Mouse (Mus musculus): ENCODE data around the gene Rpl23. TPM values are rescaled to one million over a fixed set of nuclear protein-coding genes. Genes with fewer than 3 reads are reported as not detected.
A peak's percentile ranks its signal among the peaks of the same experiment; 100 is the strongest.

Rpl23 gene
- 298 and 306 TPM in 2 replicates for polyA plus RNA-seq (2015; fragmentation: Nextera tagmentation; extraction: Ambion mirVana)

DNA sequence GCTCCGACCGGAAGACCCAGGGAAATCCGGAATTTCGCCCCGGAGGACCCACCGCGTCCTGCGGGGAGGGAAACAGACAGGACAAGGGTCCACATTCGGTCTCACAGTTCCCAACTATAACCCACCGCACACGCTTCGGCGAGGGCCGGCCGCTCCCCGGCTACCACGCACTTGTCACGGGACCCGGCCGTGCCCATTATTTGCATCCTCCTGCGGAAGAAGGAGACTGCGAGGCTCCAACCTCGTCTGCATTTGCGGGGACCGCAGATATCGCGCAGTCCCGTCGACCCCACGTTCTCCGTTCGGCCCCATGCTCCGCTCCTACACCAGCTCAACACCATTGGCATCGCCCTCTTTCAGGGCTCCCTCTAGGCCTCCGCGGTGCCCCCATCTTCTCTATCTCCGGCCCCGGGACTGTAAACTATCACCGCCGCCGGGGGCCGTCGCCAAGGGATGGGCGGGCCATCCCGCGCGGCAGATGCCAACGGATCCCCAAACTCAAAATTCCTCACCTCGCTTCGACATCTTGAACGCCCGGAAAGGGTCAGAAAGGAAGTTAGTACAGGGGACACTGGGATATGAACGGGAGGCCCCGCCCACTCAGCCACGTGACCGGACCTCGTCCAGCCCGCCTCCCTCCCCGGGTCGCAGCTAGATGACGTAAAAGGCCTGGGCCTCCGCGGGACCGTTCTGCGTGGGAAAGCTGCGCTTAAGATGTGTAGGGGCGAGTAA is at the start of gene Rpl23:
Gene Rpl23, minus strand, starts transcription at position 606 of the 732 bp plus-strand sequence.
- H3K27me3 ChIP-seq (replicated peaks; ENCODE audit: control insufficient read depth, insufficient read depth, low read length): no peaks in the 10 kb centered on the region

DNA sequence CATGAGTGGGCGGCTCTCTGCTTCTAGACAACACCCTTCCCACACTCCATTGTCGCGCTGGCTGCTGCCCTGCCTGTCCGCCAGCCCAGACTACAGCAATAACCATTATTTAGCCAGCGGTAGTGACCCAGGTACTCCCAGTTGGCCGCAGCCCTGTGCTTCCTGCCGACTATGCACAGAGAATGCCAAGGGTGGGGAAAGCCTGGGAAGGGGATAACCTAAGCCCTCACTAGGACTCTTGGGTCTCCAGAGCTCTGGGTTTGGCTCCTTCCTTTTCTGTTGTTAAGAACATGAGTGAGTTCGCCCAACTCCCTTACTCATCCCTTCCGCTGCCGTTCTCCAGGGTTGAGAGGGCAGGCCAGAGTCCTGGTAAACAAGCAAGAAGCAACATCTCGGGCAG is 49.8 kb upstream of the Rpl23 start:
- H3K4me1 ChIP-seq (replicated peaks; ENCODE audit: control insufficient read depth, insufficient read depth, low read length): no peaks in the 10 kb centered on the region
- WGBS: 87% methylated on average over 11 of the region's 11 CpGs
- no peak for ATAC-seq
- peaks cover 10% of the 10 kb centered on the region; the same call in 1 of the 2 replicates for H3K36me3 ChIP-seq (ENCODE audit: control insufficient read depth, insufficient read depth)
- no peaks in the 10 kb centered on the region for H3K9me3 ChIP-seq (ENCODE audit: control insufficient read depth, low read length)
- H3K9ac ChIP-seq (replicated peaks; ENCODE audit: low read depth, low read length): no peak overlapping the region
- H3K27me3 ChIP-seq (replicated peaks; ENCODE audit: control insufficient read depth, insufficient read depth, low read length): no peaks in the 10 kb centered on the region
- no peak overlapping the region for H3K4me3 ChIP-seq (replicated peaks; ENCODE audit: low read length)
- no peak overlapping the region for H3K27ac ChIP-seq (ENCODE audit: low read length)
- no peak overlapping the region for H3K4me2 ChIP-seq (ENCODE audit: low read length)

More for the DNA sequence above, at the start of gene Rpl23:
- H3K4me2 ChIP-seq (ENCODE audit: low read length): peak within 1 kb of the TSS; percentile 80
- H3K4me3 ChIP-seq (replicated peaks; ENCODE audit: low read length): peak within 1 kb of the TSS; percentile 94
- no peaks in the 10 kb centered on the region for H3K9me3 ChIP-seq (ENCODE audit: control insufficient read depth, low read length)
- H3K36me3 ChIP-seq (ENCODE audit: control insufficient read depth, insufficient read depth): peaks cover 28% of the 10 kb centered on the region
- peak within 1 kb of the TSS; percentile 96 for H3K9ac ChIP-seq (replicated peaks; ENCODE audit: low read depth, low read length)
- peaks cover 24% of the 10 kb centered on the region for H3K4me1 ChIP-seq (replicated peaks; ENCODE audit: control insufficient read depth, insufficient read depth, low read length)
- ATAC-seq: peak; percentile 94
- under 1% methylated on average over 60 of the region's 67 CpGs for WGBS
- peak within 1 kb of the TSS; percentile 91 for H3K27ac ChIP-seq (ENCODE audit: low read length)

DNA sequence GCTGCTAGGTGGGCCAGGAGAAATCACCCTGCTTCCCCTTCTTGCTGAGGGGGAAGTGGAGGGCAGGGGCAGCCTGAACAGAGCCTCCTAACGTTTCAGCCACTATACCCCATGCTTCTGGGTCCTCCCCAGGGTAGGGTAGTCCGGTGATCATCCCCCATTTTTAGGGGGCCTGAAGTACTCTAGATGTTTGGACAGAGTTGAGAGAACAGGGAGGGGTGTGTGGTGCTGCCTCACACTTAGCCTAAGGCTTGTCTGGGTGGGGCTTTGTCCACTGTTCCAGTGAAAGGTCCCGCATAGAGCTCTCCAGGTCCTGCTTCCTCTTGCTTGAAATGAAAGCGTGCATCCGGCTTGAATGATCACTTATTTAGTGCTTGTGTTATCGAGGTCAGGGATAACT is 48.3 kb upstream of the Rpl23 start:
- no peak for ATAC-seq
- WGBS: 89% methylated on average over 6 of the region's 6 CpGs
- Histone ChIP-seq H3K4me1 (replicated peaks; ENCODE audit: control insufficient read depth, insufficient read depth, low read length) (no peaks in the 10 kb centered on the region), H3K36me3 (ENCODE audit: control insufficient read depth, insufficient read depth) (peaks cover 15% of the 10 kb centered on the region; the same call in 1 of the 2 replicates), H3K27me3 (replicated peaks; ENCODE audit: control insufficient read depth, insufficient read depth, low read length) (no peaks in the 10 kb centered on the region), H3K4me2 (ENCODE audit: low read length) (no peak overlapping the region), H3K4me3 (replicated peaks; ENCODE audit: low read length) (no peak overlapping the region), H3K9ac (replicated peaks; ENCODE audit: low read depth, low read length) (no peak overlapping the region), H3K27ac (ENCODE audit: low read length) (no peak overlapping the region), H3K9me3 (ENCODE audit: control insufficient read depth, low read length) (no peaks in the 10 kb centered on the region)

DNA sequence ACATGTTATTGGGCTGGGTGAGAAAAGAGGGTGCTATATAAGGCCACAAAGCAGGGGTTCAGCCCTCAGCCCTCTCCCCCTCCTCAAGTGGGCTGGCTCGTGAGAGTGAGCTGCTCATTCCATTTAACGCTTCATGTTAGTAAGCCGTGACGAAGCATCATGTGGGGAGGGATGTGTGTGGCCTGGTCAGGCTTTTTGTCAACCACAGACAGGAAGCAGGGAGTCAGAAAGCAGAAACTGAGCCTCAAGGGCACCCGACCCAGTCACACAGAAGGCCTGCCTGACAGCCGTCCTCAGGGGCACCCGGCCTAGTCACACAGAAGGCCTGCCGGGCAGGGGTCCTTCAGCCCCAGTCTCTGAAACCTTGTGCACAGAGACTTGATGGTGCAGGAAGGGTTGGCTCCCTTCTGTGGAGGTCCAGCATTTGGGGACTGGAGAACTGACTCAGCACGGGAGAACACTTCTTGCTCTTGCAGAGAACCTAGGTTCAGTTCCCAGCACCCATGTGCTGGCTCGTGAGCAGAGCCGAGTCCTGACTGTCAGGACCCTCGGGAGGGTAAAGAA is 47.8 kb upstream of the Rpl23 start:
- no peak overlapping the region for H3K27ac ChIP-seq (ENCODE audit: low read length)
- no peak overlapping the region for H3K4me2 ChIP-seq (ENCODE audit: low read length)
- no peaks in the 10 kb centered on the region for H3K4me1 ChIP-seq (replicated peaks; ENCODE audit: control insufficient read depth, insufficient read depth, low read length)
- peaks cover 17% of the 10 kb centered on the region; the same call in 1 of the 2 replicates for H3K36me3 ChIP-seq (ENCODE audit: control insufficient read depth, insufficient read depth)
- H3K9ac ChIP-seq (replicated peaks; ENCODE audit: low read depth, low read length): no peak overlapping the region
- no peaks in the 10 kb centered on the region for H3K27me3 ChIP-seq (replicated peaks; ENCODE audit: control insufficient read depth, insufficient read depth, low read length)
- no peaks in the 10 kb centered on the region for H3K9me3 ChIP-seq (ENCODE audit: control insufficient read depth, low read length)
- H3K4me3 ChIP-seq (replicated peaks; ENCODE audit: low read length): no peak overlapping the region
- ATAC-seq: no peak
- 90% methylated on average over 12 of the region's 12 CpGs for WGBS

DNA sequence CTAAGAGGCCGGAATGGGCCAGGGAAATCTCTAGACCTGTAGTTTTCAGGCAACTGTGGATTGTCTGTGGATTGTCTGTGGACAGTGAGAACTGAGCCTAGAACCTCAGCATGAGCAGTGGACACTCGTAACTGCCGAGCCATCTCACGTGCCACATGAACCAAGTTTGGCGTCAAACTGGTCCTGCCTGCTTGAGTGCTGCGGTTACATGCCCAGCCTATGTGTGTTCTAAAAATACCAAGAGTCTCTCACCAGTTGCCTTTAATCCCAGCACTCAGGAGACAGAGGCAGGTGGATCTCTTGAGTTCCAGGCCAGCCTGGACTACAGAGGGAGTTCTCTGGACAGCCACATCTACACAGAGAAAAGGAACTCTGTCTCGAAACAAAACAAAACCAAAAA is 47.1 kb upstream of the Rpl23 start:
- Histone ChIP-seq H3K36me3 (ENCODE audit: control insufficient read depth, insufficient read depth) (peaks cover 13% of the 10 kb centered on the region; the same call in 1 of the 2 replicates), H3K4me3 (replicated peaks; ENCODE audit: low read length) (no peak overlapping the region), H3K9me3 (ENCODE audit: control insufficient read depth, low read length) (no peaks in the 10 kb centered on the region), H3K4me1 (replicated peaks; ENCODE audit: control insufficient read depth, insufficient read depth, low read length) (no peaks in the 10 kb centered on the region), H3K9ac (replicated peaks; ENCODE audit: low read depth, low read length) (no peak overlapping the region), H3K27me3 (replicated peaks; ENCODE audit: control insufficient read depth, insufficient read depth, low read length) (no peaks in the 10 kb centered on the region), H3K27ac (ENCODE audit: low read length) (no peak overlapping the region), H3K4me2 (ENCODE audit: low read length) (no peak overlapping the region)
- 95% methylated on average over 7 of the region's 7 CpGs for WGBS
- ATAC-seq: no peak

DNA sequence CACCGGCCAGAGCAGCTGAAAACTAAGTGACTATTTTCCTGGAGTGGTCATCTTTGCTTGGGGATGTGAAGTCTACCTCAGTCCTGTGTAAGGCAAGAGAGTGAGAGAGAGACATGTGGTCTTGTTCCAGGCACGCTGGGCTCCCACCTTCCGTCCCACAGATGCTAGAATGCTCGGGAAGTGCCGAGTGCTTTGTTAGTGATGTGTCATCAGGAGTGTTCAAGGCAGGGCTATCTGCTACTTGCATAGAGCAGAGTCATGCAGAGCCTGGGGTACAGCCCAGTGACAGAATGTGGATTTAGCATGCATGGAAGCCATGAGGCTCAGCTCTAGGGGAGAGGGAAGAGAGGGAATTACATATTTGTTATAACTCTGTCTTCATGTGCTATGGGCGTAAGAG is 45.4 kb upstream of the Rpl23 start:
- 94% methylated on average over 6 of the region's 6 CpGs for WGBS
- Histone ChIP-seq H3K4me3 (replicated peaks; ENCODE audit: low read length) (no peak overlapping the region), H3K4me2 (ENCODE audit: low read length) (no peak overlapping the region), H3K9ac (replicated peaks; ENCODE audit: low read depth, low read length) (no peak overlapping the region), H3K27me3 (replicated peaks; ENCODE audit: control insufficient read depth, insufficient read depth, low read length) (no peaks in the 10 kb centered on the region), H3K27ac (ENCODE audit: low read length) (no peak overlapping the region), H3K9me3 (ENCODE audit: control insufficient read depth, low read length) (no peaks in the 10 kb centered on the region), H3K36me3 (ENCODE audit: control insufficient read depth, insufficient read depth) (0 out of 2 replicates have a peak, but pooled peaks cover 7% of the 10 kb centered on the region), H3K4me1 (replicated peaks; ENCODE audit: control insufficient read depth, insufficient read depth, low read length) (no peaks in the 10 kb centered on the region)
- no peak for ATAC-seq

DNA sequence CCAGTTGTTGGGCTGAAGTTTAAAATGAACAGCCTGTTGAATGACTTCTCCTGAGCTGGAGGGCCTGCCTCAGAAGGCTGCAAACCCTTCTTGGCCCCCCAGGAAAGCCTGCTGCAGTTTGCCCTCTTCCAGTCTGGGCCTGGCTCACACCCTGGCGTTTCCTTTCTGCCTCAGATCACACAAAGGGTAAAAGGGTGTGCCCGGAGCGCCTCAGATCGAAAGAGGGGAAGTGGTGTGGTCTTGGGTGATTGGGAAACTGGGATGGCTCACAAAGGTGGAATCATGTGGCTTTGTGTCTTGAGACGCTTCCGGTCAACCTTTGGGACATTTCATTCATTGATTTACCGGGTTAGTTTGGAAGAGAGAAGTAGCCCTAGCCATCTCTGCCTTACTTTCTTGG is 44.2 kb upstream of the Rpl23 start:
- H3K4me1 ChIP-seq (replicated peaks; ENCODE audit: control insufficient read depth, insufficient read depth, low read length): no peaks in the 10 kb centered on the region
- H3K27me3 ChIP-seq (replicated peaks; ENCODE audit: control insufficient read depth, insufficient read depth, low read length): no peaks in the 10 kb centered on the region
- H3K36me3 ChIP-seq (ENCODE audit: control insufficient read depth, insufficient read depth): 0 out of 2 replicates have a peak, but pooled peaks cover 7% of the 10 kb centered on the region
- 76% methylated on average over 7 of the region's 7 CpGs for WGBS
- H3K27ac ChIP-seq (ENCODE audit: low read length): no peak overlapping the region
- ATAC-seq: no peak
- H3K9ac ChIP-seq (replicated peaks; ENCODE audit: low read depth, low read length): no peak overlapping the region
- H3K9me3 ChIP-seq (ENCODE audit: control insufficient read depth, low read length): no peaks in the 10 kb centered on the region
- no peak overlapping the region for H3K4me2 ChIP-seq (ENCODE audit: low read length)
- no peak overlapping the region for H3K4me3 ChIP-seq (replicated peaks; ENCODE audit: low read length)

DNA sequence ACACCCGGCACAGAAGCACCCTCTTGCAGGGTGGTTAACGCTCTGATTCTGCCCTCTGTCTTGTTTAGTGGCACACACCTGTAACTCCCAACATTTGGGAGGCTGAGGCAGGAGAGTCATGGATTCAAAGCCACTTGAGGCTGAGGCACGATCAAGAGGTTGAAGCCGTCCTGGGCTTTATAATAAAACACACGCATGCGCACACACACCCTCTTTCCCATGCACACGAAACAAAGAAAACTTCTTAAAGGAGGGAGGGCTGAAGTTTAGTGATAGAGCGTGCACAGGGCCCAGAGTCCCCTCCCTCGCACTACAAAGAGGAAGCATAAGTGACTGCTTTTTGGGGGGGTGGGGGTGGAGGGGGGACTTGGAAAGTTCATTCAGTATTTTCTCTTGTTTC is 43.7 kb upstream of the Rpl23 start:
- H3K9me3 ChIP-seq (ENCODE audit: control insufficient read depth, low read length): no peaks in the 10 kb centered on the region
- H3K9ac ChIP-seq (replicated peaks; ENCODE audit: low read depth, low read length): no peak overlapping the region
- H3K27ac ChIP-seq (ENCODE audit: low read length): no peak overlapping the region
- 0 out of 2 replicates have a peak, but pooled peaks cover 7% of the 10 kb centered on the region for H3K36me3 ChIP-seq (ENCODE audit: control insufficient read depth, insufficient read depth)
- WGBS: 73% methylated on average over 9 of the region's 9 CpGs
- ATAC-seq: no peak
- no peak overlapping the region for H3K4me2 ChIP-seq (ENCODE audit: low read length)
- no peaks in the 10 kb centered on the region for H3K27me3 ChIP-seq (replicated peaks; ENCODE audit: control insufficient read depth, insufficient read depth, low read length)
- no peaks in the 10 kb centered on the region for H3K4me1 ChIP-seq (replicated peaks; ENCODE audit: control insufficient read depth, insufficient read depth, low read length)
- no peak overlapping the region for H3K4me3 ChIP-seq (replicated peaks; ENCODE audit: low read length)

DNA sequence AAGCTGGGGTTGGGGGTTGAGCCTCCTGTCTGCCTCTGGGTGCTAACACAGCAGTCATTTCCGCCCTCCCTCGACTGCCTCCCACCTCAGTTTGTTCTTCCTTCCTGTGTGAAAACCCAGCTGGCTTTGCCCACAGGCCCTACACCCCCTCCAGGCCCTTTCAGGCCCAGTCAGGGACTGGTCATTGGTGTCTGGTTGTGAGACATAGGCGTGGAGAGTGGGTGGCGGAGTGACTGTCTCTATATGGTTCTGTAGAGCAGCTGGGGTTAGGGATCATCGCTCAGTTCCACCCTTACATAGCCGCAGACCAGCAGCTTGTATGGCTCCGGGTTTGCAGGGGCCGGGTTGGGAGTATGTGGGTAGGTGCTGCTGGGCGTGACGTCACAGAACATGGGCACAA is 43.1 kb upstream of the Rpl23 start:
- no peak for ATAC-seq
- Histone ChIP-seq H3K27ac (ENCODE audit: low read length) (no peak overlapping the region), H3K4me3 (replicated peaks; ENCODE audit: low read length) (no peak overlapping the region), H3K9me3 (ENCODE audit: control insufficient read depth, low read length) (no peaks in the 10 kb centered on the region), H3K4me2 (ENCODE audit: low read length) (no peak overlapping the region), H3K36me3 (ENCODE audit: control insufficient read depth, insufficient read depth) (0 out of 2 replicates have a peak, but pooled peaks cover 7% of the 10 kb centered on the region), H3K9ac (replicated peaks; ENCODE audit: low read depth, low read length) (no peak overlapping the region), H3K27me3 (replicated peaks; ENCODE audit: control insufficient read depth, insufficient read depth, low read length) (no peaks in the 10 kb centered on the region), H3K4me1 (replicated peaks; ENCODE audit: control insufficient read depth, insufficient read depth, low read length) (0 out of 2 replicates have a peak, but pooled peaks cover 2% of the 10 kb centered on the region)
- WGBS: 90% methylated on average over 10 of the region's 10 CpGs
